Mouse (Mus musculus) G1E-ER4 (cell line): ENCODE results near the gene Snx8. TPM values are rescaled to one million over a fixed set of nuclear protein-coding genes. Genes with fewer than 3 reads are reported as not detected.

Source experiments
- GATA1 ChIP-seq: IDR thresholded peaks from one replicate; pipeline ENCODE4 v1.8.0; 2012; ENCODE audit warnings: low read length, inconsistent platforms
- polyA plus RNA-seq: library from polyadenylated mRNA; stranded (reverse); fragments of >175 nt; gene quantifications from 2 replicates; pipeline ENCODE4 v1.2.3, GENCODE M21; 2012

Snx8 gene
- polyA plus RNA-seq, 1 experiment, result 22.7 TPM

DNA sequence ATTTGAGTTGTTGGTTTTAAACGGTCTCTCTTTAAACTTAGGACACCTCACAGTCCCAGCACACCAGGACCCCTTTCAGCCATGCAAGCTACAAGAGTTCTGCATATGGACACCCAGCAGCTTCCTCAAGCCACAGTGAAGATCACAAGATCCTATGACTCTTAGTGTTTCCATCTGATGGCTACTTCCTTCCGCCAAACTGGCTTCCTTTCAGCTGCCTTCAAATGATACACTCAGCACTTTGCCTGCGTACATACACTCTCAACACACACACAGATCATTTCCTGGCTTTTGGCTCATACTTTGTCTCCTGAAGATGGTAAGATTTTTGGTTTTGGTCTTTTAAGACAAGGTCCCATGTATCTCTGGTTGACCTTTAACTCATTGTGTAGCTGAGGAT, 3.6 kb upstream of the Snx8 start:
- TF ChIP-seq GATA1, result no peak

DNA sequence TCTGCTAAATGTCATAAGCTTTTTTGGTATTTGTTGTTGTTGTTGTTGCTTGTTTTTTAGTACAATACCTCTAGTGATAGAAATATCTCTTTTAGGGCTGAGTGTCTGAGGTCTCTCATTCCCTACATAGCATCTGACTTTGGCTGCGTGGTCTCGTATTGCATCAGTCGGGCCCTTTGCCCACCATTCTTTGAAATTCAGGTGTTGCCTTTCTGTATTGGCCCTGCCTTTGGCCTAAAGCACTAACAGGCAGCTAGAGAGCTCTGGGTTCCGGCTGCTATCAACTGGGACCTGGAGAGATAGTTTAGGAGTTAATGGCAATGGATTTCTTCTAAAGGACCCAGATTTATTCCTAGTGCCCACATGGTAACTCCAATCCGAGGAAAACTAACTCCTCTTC, 2.9 kb upstream of the Snx8 start:
- TF ChIP-seq GATA1, result no peak

DNA sequence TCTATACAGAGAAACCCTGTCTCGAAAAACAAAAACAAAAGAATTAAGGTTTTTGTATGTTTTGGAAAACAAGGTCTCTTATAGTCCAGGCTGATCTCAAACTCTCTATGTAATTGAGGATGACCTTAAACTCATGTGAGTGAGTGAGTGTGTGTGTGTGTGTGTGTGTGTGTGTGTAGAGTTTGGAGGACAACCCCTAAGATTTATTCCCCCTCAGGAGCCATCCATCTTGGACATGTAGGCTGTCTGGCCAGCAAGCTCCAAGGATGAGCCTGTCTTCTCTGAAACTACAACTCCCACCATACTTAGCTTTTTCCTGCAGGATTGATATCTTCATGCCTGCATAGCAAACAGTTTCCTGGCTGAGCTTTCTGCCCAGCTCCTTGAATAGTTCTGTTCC, 2.4 kb upstream of the Snx8 start:
- TF ChIP-seq GATA1, result no peak

- TF ChIP-seq GATA1, result no peak
These were observed 585 bp upstream of the Snx8 start for GRCm38 (mm10) chr5:140389647-140390046.

DNA sequence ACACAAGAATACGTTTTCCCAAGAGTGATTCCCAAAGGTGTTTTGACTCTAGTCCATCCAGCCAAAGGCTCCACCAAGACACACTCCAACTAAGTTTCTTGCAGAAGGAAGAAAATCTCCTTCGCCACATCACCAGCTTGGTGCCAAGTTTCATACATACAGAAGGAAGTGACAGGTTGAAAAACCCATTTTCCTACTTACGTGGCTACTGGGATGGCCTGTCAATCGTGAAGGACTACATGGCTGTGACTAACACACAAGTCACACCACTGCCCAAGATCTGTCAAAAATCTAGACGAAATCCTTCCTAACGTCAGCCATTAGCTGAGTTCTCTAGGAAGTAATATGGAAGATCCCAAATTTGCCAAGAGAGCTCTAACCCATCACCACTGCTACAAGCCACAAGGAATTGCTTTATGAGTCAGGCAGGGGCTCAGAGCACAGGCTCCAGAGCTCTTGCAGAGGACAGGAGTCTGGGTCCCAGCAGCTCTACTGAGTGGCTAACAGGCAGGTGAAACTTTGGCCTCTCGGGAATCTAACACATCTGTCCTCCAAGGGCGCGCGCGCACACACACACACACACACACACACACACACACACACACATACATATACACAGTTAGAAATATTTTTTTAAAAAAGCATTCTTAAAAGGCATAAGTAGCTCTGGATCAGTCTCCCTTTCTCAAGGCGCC, 1.1 kb downstream of the Snx8 start:
- no peak for TF ChIP-seq GATA1

GRCm38 (mm10) chr5:140387236-140387635, 1.8 kb downstream of the Snx8 start:
- TF ChIP-seq GATA1, result no peak

DNA sequence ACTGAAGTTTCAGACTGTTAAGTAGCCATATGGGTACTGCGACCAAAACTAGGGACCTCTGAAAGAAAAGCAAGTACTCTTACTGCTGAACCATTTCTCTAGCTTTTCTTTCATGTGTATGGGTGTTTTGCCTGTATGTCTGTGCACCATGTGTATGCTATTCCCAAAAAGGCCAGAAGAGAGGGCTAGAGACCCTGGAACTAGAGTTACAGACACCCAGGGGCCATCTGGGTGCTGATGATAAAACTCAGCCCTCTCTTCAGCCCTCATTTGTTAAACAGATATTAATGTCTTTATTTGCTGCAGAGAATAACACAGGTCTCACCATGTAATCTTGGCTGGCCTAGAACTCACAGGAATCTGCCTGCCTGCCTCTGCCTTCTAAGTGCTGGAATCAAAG, 4.6 kb downstream of the Snx8 start:
- no peak for TF ChIP-seq GATA1

GRCm38 (mm10) chr5:140383559-140383958, 5.5 kb downstream of the Snx8 start:
- TF ChIP-seq GATA1, result no peak

DNA sequence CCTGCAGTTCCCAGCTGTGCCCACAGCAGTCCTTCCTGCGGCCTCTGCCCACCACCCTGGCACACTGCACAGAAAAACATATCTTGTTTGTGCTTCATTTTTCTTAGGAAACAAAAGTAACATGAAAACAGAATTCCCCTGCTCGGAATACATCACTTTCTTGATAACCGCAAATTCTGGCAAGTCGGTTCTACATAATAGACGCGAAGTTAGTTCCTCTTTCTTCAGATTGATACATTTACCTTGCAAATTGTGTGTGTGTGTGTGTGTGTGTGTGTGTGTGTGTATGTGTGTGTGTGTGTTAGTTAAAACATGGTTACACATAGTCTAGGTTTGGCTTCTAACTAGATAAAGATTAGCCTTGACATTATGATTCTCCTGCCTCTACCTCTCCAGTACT, 6.4 kb downstream of the Snx8 start:
- TF ChIP-seq GATA1, result no peak

- TF ChIP-seq GATA1, result no peak
These were observed 7.9 kb downstream of the Snx8 start for GRCm38 (mm10) chr5:140381156-140381555.

- TF ChIP-seq GATA1, result no peak
These were observed 9.8 kb downstream of the Snx8 start for GRCm38 (mm10) chr5:140379299-140379698.

GRCm38 (mm10) chr5:140378121-140378853, 10.8 kb downstream of the Snx8 start:
- no peak for TF ChIP-seq GATA1

- TF ChIP-seq GATA1, result no peak
These were observed 13.7 kb downstream of the Snx8 start for GRCm38 (mm10) chr5:140375249-140375829.

- no peak for TF ChIP-seq GATA1
These were observed 14.8 kb downstream of the Snx8 start for GRCm38 (mm10) chr5:140374226-140374625.

DNA sequence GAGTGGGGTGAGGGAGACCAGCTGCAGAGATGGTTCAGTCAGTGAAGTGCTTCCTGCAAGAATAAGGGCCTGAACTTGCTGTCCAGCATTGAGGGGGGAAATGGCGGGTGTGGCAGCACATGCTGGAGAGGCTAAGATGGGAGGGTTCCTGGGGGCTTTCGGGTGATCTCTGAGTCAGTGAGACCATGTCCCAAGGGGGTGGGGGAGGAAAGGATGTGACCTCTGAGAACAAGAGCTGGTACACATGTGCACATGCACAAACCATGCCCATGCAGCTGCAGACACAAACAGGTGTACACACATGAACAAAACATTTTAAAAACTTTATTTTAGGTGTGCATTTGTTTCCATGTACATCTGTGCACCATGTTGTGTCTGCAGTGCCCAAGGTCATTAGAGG, 15.4 kb downstream of the Snx8 start:
- TF ChIP-seq GATA1, result no peak

DNA sequence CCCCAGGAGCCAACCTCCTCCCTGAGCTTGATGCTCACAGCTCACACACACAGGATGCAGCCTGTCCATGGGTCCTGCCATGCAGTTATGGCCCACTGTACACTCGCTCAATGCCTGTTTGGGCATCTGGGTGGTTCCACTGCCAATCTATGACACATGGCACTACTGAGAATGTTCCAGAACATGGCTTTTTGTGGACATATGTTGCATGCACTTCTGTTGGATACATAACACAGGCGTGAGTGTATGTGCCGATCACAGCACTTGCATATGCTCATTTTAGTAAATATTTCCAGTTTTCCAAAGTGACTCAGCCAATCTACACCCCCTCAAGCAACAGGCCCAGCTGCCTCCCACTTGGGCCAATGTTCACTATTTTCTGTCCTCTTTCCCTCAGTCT, 17.4 kb downstream of the Snx8 start:
- TF ChIP-seq GATA1, result no peak
